In genomic region chr6:67922537-67922936, GRCm38 (mm10) we compare ENCODE assay signal across 10 mouse cellular contexts.
"Had no signal": no experiment of that assay in that cellular context is flagged by ENCODE, and none has a peak within 500 bp of the region (broad histone marks: within the 10 kb centered on the region; RNA-seq: fewer than 3 reads in every experiment).

No protein-coding gene starts in this region.

- DNase-seq: lung, adult 18-20 months; lung, embryonic 14.5 days; lung, postnatal 10 days; lung, postnatal 36 days; right cerebral cortex, postnatal 14 days; thymus, adult 18-20 months; thymus, postnatal 14 days; thymus, postnatal 36 days had no signal

- ATAC-seq: midbrain, embryonic 13.5 days; midbrain, embryonic 15.5 days had no signal
